Mouse (Mus musculus) NIH3T3 (cell line): Measurements from ENCODE around the gene Supt6.

ENCODE experiments used
- DNase-seq: peaks from one replicate; pipeline ENCODE4 v3.0.0-alpha.2; 2012; ENCODE audit warnings: low read depth

The Supt6 gene

DNA sequence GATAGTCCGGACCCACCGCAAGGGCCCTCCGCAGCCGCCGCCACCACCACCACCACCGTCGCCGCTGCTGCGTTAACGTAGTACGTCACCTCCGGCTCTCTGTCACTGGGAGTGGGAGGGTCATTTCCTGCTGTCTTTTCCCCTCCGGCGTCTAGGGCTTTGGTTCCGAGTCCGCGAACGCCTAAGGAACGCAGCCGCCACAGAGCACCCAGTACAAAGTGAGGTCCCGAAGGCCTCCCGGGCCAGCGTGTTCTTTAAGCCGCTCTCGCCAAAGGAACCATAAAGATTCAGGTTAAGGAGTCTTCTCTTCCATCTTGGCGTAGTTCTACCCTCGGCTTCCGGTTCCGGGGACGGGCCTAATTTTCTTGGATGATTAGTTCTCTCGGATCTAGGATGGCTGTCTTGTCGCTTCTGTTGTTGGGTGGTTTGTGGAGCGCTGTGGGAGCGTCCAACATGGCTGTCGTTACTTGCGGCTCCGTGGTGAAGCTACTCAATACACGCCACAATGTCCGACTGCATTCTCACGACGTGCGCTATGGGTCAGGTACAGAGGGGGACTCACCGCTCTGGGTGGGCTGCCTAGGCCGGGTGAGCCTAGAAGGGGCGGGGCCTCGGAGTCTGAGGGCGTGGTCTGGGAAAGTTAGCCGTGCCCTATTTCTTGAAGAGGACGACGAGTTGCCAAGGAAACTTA lies at the start of gene Supt6, which contains the start of gene Sdf2:
Gene Supt6 (minus strand): TSS at position 361 of the 691 bp plus-strand sequence.
Gene Sdf2 (plus strand): TSS at position 120 of the 691 bp plus-strand sequence.
- DNase-seq = peak; percentile 92

DNA sequence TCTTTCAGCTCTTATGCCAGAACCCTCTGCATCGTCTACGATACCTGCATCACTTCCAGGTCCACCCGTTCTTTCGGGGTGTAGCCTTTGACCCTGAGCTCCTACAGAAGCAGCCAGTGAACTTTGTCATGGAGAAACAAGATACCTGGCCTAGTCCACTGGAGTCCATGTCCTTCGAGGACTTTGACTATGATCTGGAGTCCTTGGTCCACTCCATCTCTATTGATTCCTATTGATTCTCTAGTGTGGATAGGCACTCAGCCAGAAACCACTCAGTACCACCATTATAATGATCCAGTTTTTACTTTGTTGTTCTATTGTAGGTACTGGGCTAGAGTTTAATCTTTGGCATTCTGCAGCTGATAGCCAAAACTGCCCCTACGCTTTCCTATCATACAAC lies 48.8 kb upstream of the Supt6 start:
- DNase-seq = no peak

DNA sequence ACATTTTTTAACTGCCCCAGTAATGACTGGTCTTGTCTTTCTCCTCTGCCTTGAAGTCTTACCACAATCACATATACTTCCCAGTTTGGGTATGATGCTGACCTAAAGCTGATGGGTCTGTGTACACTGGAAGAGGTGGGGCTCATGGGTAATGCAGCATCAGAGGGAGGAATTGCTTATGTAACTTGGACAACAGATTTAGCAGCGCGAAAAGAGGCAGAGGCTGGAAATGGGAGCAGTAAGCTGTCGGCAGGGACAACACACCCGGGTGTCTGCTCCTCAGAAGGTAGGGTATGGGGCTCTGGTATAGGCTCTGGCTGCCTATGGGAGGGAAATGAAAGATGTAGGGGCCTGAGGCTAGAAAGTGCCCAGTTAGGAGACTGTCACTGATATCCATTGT lies 44.9 kb upstream of the Supt6 start, which contains the start of gene BC030499:
Gene BC030499 (plus strand): TSS at position 188 of the 400 bp plus-strand sequence.
- DNase-seq = no peak

DNA sequence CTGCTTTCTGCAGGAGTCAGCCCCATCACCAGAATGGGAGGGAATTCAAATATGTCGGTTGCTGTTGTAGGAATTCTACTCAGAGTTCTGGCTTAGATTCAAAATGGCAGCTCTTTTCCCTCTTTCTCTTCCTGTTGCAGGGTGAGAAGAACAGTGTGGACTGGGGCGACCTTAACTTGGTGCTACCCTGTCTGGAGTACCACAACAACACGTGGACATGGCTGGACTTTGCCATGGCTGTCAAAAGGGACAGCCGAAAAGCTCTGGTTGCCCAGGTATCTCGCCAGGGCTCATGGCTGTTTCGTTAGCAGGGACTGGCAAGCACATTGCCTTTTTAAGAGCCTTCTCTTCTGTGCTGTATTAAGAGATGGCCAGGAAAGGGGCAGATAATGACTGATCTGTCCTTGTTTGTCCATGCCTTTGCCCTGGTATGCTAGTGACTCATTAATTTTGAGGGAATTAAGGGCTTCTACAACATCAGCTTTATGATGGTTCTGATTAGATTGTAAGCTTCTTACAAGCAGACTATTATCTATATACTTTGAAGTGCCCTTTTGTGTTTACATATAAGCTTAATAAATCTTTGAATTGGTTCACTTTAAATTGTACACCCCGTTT lies 43.5 kb upstream of the Supt6 start:
- no peak for DNase-seq

DNA sequence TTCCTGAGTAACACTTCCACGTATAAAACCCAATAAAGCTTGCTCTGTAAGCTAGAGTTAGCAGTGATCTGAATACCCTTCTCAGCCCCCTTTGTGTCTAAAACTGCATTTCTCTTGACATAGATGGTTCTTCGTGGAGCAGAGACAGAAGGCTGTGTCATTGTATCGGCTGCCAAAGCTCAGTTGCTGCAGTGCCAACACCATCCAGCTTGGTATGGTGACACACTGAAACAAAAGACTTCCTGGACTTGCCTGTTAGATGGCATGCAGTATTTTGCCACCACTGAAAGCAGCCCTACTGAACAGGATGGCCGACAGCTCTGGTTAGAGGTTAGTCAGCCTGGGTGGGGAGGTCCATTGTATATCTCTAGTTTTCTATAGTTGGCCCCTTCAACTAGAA lies 33.8 kb upstream of the Supt6 start:
- no peak for DNase-seq

DNA sequence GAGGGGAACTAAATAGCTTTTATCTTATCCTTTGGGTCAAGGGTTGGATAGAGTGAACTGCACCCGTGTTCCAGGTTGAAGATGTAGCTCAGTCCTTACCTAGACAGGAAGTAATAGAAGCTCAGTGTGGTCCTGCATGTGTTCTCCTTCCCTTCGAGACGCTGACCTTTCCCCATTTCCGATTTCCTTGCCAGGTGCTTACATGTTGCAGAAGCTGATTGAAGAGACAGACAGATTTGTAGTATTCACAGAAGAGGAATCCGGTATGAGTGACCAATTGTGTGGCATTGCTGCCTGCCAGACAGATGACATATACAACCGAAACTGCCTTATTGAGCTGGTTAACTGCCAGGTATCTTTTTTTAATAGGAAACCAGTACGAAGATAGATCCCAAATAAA lies 33.1 kb upstream of the Supt6 start:
- DNase-seq = no peak

DNA sequence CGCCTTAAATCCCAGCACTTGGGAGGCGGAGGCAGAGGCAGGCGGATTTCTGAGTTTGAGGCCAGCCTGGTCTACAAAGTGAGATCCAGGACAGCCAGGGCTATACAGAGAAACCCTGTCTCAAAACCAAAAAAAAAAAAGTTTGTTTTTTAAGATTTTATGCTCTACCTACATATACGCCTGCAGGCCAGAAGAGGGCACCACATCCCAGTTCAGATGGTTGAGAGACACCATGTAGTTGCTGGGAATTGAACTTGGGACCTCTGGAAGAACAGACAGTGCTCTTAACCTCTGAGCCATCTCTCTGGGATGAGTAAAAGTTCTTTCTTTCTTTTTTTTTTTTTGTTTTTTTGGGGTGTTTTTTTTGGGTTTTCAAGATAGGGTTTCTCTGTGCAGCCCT lies 30.4 kb upstream of the Supt6 start:
- peak; percentile 37 for DNase-seq

DNA sequence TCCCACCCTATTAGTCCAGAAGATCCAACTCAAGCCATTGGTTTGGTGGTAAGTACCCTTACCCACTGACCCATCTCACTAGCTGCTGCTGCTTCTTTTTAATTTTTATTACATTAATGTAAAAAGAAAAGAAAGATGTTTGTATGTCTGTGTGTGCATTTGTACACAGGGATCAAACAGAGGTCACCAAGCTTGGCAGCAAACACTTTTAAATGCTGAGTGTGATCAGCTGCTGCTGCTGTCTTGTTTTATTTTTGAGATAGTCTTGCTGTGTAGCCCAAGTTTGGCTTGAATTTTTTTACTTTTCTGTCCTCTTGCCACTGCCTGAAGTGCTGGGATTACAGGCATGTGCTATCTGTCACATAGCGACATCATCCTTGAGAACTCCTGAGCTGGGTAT lies 29.8 kb upstream of the Supt6 start:
- no peak for DNase-seq

DNA sequence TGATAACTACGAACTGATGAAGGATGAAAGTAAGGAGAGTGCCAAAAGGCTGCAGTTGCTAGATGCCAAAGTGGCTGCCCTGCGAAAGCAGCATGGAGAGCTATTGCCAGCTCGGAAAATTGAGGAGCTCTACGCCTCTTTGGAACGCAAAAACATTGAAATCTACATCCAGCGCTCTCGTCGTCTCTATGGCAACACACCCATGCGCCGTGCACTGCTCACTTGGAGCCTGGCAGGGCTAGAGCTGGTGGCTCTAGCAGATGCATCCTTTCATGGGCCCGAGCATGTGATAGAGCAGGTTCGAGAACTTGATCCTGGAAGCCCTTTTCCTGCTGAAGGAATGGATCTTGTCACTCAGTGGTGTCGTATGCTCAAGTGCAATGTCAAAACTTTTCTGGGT lies 26.2 kb upstream of the Supt6 start:
- no peak for DNase-seq

DNA sequence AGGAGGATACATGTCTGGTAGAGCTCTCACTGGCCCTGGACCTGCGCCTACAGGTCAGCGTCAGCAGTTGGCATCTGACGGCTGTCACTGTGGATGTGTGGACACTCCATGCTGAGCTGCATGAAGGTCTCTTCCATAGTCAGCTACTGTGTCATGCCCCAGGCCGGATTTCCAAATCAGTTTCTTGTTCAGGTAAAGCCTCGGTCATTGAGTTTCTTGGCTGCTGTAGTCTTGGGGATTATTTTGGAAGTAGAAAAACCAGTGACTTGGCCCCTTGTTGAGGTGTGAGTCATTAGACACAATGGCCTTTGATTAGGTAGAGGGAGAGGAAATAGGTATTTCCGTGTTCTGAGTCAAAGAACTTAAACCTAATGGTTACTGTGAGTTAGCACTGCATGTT lies 19.8 kb upstream of the Supt6 start:
- DNase-seq = no peak

DNA sequence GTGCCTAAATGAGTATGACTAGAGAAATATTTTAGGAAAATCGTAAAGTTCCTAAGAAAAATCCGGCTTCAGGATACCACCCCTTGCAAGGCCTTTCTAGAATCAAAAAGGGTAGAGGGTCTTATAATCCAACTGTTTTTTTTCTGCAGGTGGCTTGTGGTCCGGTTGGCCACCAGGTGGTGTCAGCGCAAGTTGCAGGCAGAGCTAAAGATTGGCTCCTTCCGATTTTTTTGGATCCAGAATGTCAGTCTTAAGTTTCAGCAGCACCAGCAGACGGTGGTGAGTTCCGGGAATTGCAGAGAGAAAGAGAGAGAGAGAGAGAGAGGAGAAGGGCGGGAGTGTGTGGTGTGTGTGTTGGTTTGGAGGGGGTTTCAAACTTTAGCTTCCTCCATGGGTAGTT lies 16.8 kb upstream of the Supt6 start:
- DNase-seq = peak; percentile 89

DNA sequence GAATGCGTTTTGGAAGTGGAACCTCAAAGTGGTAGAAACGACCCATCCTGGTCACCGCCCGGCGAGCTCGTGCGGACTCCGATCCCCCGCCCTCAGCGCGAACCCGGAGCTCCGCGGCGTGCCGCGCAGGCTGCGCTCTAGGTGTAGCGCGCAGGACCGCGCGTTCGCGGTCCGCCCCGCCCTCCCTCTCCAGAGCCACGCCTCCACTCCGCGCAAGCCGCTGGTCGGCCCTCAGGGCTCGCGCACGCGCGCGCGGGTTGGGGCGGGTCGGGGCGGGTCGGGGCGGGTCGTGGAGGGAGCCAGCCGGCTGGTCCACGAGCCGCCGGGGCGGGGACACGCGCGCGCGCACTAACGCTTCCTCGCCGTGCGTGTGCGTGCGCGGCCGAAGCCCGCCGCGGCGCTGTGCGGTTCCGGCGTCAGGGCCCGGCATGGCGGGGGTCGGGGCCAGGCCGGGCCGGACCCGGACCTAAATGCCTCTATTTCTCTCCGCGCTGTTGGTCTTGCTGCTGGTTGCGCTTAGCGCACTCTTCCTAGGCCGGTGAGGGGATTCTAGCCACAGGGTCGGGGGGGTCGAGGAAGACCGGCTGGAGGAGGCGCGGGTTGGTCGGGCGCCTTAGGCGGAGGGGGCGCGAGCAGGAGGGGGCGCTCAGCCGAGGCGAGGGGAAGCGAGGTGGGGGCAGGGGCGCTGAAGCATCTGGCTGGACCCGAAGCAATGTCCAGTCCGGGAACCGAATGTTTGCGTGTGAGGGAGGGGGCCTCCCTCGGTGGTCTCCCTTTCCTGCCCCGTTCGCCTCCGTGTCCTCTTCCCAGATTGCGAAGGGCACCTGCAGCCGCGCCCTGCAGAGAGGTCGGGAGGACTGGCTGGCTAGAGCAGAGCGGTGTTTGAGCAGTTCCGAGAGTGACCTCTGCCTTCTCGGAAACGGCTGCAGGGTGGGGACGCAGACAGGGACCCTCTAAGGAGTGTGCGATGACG lies 15.9 kb upstream of the Supt6 start, which contains the start of gene 2610507B11Rik:
Gene 2610507B11Rik (plus strand): TSS at position 373 of the 973 bp plus-strand sequence.
- peak; percentile 98 for DNase-seq

DNA sequence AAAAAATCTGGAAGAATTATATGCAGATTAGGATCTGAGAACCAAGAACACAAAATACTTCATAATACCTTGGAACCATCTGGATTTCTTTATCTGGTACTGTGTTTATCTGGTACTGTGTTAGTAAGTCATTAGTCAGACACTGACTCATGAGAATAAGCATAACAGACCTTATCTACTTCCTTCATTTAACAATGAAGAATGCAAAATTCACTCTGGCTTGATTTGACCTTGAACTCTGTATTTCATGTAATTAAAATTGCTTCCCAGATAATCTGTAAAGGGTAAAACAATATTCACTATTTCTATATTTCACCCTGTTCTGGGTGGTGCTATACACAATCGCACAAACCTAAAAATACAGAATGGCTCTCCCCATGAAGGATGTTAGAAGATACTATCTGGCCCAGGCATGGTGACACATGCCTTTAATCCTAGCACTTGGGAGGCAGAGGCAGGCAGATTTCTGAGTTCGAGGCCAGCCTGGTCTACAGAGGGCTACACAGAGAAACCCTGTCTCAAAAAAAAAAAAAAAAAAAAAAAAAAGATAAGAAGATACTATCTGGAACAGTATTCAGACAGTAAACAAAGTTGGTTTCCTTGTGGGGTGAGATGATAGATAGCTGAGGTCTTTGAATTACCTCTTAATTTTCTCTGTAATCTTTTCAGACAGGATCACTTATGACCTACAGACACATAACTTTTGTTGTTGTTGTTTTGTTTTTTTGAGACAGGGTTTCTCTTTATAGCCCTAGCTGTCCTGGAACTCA lies 14.9 kb upstream of the Supt6 start:
- peak; percentile 46 for DNase-seq

DNA sequence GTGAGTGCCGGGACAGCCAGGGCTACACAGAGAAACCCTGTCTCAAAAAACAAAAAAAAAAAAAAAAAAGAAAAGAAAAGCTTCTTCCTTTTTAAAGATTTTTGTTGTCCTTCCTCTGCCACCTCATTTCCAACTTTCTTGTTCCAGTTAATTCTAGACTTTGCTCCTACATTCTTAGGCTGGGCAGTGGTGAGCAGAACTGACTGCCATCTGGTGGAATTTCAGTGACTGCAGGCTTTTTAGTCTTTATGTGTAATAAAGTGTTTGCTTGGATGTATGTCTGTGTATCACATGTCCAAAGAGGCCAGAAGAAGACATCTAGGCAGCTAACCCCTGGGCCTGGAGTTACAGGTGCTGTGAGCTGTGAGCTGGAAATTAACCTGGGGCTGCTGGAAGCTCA lies 10.8 kb upstream of the Supt6 start:
- peak; percentile 36 for DNase-seq

DNA sequence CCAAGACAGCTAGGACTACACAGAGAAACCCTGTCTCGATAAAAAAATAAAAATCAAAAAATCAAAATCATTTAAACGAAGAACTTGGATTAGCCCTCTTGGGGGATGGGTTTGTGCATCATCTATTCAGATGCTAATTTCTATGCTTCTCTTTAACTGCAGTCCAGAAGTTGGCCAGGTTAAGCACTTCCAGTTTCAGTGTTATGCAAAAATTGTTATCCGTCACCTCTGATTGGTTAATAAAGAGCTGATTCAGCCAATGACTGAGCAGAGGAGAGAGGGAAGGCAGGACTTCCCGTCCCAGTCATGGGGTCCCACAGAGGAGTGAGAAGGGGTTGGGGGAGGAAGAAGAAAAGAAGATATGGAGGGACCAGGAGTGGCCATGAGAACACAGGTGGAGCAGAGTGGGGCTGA lies 1.9 kb upstream of the Supt6 start:
- no peak for DNase-seq

DNA sequence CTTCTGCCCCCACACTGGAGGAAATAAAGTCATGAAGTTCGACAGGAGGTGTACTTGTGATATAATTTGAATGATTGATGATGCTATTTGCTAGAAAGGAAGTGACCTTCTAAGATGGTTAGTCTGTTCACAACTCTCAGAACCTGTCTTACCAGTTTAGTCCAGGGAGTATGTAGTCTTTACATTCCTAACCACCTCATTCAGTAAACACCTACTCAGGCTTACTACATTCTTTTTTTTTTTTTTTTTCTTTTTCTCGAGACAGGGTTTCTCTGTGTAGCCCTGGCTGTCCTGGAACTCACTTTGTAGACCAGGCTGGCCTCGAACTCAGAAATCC lies 1.2 kb upstream of the Supt6 start:
- no peak for DNase-seq

DNA sequence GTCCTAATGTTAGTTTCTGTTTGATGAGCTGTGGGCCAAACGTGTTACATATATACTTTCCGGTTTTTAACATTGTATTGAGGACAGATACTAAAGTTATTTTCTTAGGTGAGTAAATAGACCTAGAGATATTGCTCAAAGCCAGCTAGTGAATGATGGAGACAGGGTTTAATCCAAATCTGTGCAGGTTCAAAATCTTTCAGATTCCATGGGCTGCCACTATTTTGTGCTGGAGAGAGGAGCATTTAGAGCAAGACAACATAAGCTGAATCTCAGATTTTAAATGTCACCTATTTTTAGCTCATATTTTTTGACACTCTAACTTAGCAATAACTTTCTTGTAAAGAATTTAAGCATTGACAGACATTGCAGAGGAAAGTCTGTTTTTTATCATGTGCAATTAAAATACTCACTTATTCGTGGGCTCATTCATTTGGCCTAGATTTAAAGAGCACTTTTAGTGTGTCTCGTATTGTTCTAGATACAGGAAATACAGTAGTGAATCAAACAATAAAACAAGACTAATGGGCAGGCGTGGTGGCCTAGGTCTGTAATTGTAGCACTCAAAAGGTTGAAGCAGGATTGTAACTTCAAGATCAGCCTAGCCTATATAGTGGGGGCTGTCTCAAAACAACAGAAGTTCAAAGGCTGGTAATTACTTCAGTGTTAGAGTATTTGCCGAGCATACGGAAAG lies 678 bp upstream of the Supt6 start:
- no peak for DNase-seq

DNA sequence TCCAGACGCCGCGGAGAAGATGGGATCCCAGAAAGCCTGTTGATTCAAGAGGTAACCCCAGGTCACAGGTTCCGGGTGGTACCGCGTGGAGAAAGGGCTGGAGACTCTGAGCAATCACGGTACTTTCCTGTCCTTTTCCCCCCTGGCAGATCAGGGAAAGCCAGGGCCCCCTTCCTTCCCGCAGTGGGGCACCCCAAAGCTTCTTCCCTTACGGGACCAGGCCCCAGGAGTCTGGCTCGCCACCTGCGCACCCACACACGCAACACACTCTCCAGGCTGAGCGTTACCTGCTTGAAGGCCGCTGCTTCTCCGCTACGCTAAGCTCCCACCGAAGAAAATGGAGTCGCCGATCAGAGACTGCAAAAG lies 543 bp downstream of the Supt6 start:
- no peak for DNase-seq

DNA sequence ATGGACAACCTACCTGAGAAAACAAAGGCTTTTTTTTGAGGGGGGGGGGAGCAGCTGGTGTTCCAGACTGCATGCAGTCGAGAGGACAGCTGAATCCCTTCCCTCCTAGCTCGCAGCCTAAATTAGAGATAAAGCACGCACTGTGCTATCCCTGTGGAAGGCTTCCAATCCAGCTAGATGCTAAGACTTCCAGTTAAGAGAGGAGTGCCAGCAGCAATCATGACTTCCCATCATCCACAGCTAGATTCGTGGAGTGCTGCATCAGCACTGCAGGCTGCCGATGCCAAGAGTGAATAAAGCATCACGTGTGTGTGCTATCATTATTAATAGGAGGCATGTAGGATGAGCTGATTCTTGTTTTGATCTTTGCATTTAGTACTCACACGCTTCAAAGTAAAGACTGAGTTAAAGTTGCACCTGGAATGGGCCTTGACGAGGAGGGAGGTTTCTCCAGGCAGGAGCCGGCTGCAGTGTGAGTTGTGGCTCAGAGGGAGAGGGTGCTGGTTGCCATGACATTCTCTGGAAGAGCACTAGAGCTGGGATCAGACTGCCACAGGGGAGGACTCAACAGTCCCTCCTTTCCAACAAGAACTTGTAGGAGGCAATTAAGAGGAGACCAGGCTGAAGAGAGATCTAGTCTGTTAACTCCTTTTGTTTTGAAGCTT lies 5.5 kb downstream of the Supt6 start:
- DNase-seq = no peak

DNA sequence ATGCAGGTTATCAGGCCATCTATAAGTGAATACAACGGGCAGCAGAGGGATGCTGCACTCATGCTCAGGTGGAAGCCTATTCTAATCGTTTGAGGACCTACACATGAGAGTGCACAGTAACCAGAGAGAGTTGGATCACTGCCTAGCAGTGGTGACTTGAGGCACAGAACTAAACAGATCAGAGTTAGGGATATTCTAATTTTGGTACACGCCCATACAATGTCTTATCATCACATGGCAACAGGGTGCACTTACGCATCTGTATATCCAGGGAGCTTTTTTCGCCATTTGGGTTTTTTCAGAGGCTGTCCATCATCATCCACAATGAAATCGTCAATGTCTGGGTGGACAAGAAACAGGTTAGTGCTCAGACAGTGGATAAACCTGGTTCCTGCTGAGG lies 14.3 kb downstream of the Supt6 start:
- DNase-seq = no peak

DNA sequence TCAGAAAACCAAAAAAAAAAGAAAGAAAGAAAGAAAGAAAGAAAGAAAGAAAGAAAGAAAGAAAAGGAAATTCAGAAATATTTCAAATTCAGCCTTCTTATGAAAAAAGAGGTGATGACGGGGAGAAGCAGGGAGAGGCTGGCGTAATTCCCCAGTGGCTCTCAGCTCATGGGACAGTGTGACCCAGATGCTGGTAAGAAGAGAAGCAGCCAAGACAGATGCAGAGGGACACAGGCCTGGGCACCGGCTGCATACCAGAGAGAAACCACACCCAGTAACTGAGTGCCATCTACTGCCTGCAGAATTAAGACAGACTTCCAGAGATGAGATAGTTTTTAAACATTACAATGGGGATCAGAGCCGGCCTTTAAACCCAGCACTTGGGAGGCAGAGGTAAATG lies 22.2 kb downstream of the Supt6 start:
- no peak for DNase-seq
